In genomic region chr15:101105496-101105994, GRCm38 (mm10) we compare ENCODE assay signal across 1 mouse cellular context.
TF ChIP-seq lines count a peak whose summit lies in the region.

No protein-coding gene starts in this region.

TF ChIP-seq in CH12.LX, 34 proteins besides CTCF, POLR2A, EP300 and RAD21 (continued from another document):
- no peak for TF ChIP-seq KAT2A (IDR thresholded peaks at IDR 0.05; ENCODE audit: insufficient replicate concordance, low read length)
- TF ChIP-seq ZKSCAN1 (IDR thresholded peaks at IDR 0.05; ENCODE audit: borderline replicate concordance, low read depth, low read length) = no peak
- 0 out of 2 replicates have a peak, but pooled peaks have one; percentile 33 for TF ChIP-seq MAZ (IDR thresholded peaks at IDR 0.05; ENCODE audit: low read depth, low read length)
- no peak for TF ChIP-seq GABPA (IDR thresholded peaks at IDR 0.05; ENCODE audit: insufficient replicate concordance, low read depth, low read length)
